Mouse (Mus musculus) gastrocnemius, postnatal 25 days (tissue): Measurements from ENCODE around the gene Syngap1. TPM values are rescaled to one million over a fixed set of nuclear protein-coding genes. Genes with fewer than 3 reads are reported as not detected.

Experiments
- DNase-seq: peaks from one replicate; pipeline ENCODE4 v3.0.0; 2022
- total RNA-seq, 2 experiments: library from RNA; stranded (reverse); gene quantifications; 1 replicate in 1 of 2; 2 replicates in 1 of 2; pipeline ENCODE4 v1.2.3; 2021

The Syngap1 gene
- total RNA-seq, 2 experiments from 2014 or later = 2.7 to 4.7 TPM

DNA sequence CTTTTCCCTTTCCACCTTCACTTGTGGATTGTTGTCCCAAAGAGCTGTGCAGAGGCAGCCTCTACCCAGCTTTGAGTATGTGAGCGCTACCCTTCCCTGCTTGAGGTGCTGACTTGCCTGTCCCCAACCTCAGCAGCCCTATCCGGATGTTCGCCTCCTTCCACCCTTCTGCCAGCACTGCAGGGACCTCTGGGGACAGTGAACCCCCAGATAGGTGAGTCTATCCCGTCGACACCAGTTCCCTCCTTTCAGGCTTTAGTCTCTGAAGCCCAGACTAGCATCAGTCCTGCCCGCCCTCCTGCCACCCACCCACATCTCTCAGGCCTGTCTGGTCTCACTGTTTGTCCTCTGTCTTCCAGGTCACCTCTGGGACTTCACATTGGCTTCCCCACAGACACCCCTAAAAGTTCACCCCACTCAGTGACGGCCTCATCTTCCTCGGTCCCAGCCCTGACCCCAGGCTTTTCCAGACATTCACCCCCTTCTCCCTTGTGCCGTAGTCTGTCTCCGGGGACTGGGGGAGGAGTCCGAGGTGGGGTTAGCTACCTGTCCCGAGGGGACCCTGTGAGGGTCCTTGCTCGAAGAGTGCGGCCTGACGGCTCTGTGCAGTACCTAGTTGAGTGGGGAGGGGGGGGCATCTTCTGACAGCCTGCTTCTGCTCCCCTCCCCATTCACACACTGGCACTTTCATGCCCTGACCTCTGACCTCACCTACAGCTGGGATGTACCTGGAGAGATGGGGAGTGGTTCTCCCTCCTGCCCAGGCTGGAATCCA, 3.9 kb upstream of the Syngap1 start:
- no peak for DNase-seq

DNA sequence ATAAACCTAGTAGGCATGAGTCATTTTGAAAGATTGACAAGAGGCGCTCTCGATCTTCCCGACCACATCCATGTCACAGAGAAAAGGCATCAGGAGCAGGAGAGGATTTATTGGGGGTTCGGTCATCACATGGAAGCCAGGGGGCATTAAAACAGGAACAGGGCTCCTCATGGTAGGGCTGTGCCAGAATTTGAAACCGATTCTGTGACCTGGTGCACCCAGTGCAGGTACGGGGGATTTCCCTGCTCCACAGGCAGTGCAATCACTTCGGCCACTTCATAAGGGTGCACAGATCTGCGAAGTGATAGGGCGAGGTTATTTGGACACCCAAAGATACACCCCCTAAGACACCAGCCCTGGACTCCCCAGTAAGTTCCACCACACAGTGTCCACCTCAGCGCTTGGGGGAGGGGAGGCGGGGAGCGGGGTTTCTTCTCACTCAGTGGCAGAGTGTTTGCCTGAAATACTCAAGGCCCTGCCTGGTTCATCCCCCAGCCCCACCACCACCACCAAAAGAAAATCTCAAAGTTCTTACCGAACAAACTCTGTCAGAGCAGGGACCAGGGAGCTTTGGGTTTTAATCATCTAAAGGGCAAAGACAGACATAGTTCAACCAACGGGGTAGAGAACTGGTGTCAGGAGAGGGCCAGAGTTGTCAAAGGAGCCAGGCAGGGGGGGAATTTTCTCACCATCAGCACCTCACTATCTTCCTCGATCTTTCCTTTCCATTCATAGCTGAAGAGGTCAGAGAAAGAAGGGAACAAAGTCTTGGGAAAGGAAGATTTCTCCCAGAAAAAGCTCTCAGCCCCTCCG, 3.0 kb upstream of the Syngap1 start:
- no peak for DNase-seq

DNA sequence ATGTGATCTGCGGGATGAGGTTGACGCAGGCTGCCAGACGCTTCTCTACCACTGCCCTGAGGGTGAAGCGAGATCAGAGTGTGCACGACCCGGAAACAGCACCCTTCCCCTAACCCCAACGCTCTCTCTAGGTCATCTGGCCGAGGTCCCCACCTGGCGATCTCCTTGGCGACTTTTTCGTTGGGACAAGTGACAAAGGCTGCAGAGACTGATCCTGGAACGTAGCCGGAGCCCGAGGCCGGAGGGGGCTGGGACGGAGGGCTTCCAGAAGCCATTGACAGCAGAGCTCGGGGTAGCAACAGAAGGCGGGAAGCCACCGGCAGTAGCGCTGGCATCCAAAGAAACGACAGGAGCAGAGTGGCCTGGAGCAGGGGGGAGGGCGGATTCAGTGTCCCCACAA, 2.3 kb upstream of the Syngap1 start:
- DNase-seq = no peak

DNA sequence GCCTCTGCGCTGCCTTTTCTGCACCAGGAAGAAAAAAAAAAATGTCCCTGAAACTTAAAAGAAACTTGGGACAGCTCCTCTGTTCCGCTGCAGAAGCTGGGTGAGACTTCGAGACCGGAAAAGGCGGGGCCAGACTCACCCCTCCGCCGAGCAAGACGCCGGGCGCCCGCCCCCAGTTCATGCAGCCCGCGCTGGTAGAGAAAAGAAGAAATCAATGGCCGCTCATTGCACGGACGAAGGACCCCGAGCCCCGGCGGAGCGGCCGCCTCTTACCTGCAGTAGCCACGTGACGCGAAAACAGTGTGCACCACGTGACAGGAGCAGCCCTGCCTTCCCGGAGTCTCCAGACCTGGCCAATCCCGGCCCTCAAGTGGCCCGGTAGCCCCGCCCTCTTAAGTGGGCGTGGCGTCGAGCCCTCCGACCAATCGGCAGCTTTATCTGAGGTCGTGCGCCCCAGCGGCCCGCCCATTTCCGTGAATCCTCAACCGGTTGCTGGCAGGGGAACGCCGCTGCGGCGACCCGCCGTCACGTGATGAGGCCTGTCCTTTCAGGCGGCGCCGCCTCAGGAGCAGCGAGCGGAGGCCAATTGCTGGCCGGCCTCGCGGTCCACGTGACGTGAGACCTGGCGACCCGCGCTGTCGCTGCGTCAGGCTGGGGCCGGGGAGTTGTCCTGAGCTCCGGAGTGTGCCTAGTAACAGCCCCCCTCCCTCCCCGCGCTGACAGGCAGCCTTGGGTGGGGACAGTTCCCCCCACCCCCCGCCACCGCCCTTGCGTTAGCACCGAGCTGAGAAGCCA, 1.7 kb upstream of the Syngap1 start, which contains the start of gene Cuta:
TSS of gene Cuta (minus strand) at position 392 of the 795 bp plus-strand sequence.
- DNase-seq = peak; percentile 100

DNA sequence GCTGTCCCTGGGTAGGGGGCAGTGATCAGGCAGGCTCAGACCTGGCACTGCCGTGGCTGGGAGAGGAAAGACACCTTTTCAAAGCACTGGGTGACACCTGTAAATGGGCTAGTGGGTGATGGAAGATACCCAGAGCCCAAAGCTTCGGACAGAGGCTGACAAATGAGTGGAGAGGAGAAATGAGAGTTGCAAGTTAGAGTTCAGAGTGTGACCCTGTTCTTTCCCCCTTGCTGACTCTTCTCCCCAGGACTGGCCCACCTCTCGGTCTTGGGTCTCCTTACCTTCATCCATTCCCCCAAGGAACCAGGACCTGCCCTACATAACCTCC, 1.1 kb upstream of the Syngap1 start:
- no peak for DNase-seq

DNA sequence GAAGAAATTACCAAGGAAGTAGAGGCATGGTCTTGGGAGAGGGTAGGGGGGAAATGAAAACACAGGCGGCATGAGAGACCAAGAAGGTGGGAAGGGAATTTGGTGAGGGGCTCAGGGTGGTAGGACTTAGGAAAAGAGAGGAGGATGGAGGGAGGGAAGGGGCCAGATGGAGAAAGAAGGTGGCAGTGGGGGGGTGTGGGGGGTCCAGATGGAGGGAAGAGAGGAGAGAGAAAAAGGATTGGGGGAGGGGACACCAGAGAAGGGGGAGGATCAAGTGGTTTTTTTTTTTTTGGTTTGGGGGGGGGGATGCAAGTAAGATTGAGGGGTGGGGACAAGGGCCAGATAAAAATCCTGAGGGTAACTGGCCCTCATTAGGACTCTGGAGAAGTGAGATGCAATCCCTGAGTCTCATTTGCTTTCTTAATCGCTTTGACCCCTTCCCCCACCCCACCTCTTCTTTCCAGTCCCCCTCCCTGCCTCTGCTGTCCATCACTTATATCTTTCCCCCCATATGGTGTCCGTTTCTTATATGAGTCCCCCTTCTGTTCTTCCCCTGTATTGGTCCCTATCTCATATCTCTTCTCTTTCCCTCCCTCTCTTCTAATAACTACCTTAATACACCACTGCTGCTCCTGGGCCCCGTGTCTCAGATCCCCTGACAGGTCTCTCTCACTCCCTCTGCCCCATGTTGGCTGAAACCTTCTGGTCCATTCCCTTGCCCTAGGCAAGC, 953 bp downstream of the Syngap1 start:
- DNase-seq = no peak

DNA sequence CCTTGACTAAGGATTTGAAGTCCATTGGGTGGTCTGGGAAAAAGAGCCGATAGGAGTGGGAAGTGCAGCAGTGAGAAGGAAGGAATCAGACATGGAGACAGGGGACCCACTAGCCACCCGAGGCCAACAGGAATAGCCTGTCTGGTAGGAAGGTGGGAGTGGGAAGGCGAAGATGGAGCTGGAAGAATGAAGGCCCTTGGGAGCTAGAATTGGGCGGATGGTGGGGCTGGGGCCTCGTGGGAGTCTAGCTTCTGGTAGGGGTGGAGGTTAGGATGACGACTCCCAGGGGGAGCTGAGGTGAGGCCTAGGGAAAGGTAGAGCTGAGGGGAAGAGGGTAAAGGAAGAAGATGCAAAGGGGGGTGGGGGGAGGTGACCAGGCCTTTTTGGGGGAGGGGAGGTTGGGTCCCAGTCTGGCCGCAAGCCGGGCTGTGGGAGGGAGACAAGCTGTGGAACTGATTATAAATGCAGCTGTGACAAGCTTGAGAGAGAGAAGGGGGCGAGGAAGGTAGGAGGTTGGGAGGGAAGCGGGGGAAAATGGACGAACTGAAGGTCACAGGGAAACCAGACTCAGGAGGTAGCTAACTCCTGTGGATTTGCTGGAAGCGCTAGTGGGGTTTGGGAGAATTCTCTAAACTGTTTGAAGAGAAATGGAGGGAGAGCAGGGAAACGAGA, 4.9 kb downstream of the Syngap1 start:
- DNase-seq = no peak

DNA sequence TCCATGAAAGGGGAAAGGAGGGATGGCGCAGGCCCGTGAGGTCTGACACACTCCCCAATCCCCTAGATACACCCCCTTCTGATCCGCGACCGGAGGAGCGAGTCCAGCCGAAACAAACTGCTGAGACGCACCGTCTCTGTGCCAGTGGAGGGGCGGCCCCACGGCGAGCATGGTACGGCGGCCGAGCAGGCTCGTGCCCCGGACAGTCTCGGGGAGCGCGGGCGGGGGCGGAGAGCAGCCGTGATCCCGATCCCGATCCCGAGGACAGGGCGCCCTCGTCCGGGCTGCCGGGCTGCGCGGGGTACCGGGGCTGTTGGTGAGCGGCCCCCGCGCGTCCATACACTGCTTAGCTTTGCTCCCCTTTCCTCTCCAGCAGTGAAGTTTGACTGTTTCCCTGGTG, 5.5 kb downstream of the Syngap1 start:
- peak; percentile 86 for DNase-seq

DNA sequence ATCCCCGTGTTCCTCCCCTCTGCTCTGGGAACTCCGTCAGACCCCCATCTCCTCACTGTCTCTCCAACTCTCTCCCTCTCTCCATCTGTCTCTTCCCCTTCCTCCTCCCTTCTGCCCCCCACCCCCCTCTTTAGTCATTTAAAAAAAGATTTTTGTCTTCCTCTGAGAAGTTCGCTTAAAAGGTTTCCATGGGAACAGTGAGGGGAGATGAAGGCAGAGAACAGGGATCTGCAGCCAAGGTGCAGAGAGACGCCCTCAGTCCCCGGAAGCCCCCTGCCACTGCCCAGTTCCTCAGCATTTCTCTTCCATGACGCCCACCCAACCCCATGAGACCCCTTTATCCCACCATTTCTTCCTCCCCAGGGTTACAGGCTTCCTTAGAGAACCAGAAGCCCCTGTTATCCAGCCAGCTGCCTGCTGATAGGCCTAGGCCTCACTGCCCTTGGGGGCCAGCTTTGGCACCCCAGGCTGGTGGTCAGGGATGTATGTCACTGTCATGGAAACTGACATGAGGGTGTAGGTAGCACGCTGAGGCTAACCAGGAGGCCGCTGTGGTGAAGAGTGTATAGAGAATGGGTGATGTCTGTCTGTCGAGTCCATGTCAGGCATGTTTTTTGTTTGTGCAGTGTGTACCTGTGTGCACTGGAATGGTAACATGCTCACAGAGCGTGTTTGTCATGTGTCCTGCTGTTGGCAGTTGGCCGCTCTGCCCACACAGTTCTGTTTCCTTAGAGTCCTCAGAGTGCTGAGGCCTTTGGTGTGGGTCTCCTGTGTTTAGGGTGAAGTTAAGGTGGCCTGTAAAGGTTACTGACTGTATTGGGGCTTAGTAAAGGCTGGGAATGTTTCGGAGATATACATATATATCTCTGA, 6.4 kb downstream of the Syngap1 start:
- DNase-seq = no peak

DNA sequence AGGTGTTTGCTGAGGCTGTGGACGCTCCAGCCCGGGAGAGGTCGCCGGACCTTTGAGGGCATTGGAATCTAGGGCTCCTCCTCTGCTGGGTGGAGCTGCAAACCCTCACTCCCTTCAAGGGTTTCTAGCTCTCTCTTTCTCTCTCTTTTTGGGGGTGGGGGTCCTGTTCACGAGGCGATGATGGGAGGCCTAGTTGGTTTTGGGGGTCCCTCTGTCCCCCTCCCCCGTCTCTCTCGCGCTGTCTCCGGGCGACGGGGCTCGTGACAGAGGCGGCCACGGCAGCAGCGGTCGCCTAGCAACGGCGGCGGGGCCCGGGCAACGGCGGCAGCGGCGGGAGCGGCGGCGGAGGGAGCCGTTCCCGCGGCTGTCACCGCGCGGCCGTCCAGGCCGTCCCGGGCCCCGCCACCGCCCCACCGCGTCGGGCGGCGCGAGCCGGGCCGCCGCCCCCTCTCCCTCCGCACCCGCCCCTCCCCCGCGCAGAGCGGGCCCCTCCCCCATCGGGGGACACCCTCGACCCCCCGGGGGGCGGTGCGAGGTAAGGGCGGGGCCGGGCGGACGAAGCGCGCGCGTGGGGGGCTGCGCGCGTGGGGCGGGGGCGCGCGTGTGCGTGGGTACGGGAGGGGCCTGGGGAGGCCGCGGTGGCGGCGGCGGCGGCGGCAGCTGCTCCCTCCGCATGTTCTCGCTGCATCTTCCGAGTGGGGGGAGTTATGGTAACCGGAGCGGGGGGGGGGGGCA, 7.4 kb downstream of the Syngap1 start:
- DNase-seq = peak; percentile 38

DNA sequence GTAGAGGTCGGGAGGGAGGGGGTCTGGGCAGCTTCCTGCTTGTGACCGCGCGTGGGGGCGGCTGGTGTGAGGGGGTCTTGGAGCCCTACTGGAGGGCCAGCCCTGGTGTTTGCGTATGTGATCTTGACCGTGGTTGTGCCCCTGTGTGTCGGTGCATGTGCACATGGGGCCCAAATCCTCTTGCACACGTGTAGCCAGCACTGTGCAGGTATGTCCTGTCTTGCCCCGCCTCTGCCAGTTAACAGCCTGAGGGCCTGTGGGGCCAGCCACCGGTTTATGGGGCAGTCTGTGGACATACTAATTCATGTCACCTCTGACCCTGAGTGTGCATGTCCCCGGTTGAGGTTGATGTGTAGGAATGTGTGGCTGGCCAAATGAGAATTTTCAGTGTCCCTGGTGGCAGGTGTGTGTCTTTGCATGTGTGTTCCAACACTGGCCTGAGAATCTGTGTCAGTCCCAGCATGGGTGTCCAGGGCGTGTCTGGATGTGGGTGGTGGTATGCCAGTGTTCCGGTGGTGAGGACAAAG, 8.1 kb downstream of the Syngap1 start:
- no peak for DNase-seq

DNA sequence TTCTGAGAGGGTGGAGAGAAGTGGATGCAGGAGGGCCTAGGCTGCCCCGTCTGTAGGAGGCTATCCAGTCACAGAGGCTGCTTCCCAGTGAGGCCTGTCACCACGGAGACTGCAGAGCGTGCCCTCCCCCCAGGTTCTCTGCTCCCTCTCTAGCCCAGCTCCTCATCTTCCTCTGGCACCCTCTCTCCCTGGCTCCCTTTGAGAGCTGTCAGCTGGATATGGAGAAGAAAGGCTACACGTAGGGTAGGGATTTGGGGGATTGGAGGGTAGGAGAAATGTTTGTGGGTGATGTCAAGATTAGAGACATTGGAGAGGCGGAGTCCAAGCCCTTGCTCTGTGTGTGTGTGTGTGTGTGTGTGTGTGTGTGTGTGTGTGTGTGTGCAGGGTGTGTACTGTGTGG, 8.8 kb downstream of the Syngap1 start:
- DNase-seq = no peak

DNA sequence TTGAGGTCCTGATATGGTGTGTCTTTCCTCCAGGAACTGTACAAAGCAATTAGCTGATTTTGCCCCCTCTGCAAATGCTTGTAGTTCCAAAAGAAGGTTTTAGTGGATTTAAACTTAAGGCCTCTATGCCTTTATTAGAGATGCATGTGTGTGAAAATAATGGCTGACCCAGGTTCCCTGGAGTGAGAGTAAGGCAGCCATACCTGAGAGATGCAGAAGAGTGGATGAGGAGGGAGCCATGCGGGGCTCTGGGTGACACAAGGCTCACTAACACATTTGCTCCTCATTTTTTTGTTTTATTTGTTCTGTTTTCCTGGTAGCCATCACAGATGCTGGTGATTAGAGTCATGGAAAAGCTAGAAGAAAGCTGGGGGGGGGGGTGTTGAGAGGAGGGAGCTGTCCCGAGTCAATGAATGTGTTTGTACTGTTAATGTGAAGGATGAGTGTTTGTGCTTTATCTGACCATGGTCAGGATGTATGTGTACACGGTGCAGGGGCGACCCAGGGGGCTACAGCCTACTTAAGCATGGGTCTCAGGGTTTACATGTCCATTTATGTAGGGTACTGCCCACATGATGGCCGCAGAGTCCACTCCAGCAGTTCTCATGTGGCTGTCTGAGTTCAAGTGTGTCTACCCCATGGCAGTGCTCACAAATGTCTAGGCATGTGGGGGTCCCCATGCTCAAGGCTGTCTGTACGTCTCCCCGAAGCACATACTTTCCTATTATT, 9.7 kb downstream of the Syngap1 start:
- no peak for DNase-seq

DNA sequence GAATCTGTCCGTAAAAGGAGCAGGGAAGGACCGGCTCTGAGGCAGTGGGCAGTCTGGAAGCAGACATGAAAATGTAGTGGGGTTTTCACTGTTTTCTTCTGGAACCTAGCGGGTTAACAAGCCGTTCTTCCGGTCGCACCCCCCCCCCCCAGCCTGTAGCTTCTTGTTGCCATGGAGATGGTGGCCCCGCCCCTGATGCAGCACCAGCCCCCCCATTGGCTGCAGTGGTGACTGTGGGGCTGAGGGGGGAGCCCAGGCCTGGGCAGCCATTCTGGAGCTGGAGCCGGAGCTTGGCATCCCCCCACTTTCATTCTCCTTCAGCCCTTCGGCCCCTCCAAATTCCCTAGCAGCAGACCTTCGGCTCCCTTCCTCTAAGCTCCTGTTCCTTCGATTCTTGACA, 10.4 kb downstream of the Syngap1 start:
- DNase-seq = peak; percentile 57

DNA sequence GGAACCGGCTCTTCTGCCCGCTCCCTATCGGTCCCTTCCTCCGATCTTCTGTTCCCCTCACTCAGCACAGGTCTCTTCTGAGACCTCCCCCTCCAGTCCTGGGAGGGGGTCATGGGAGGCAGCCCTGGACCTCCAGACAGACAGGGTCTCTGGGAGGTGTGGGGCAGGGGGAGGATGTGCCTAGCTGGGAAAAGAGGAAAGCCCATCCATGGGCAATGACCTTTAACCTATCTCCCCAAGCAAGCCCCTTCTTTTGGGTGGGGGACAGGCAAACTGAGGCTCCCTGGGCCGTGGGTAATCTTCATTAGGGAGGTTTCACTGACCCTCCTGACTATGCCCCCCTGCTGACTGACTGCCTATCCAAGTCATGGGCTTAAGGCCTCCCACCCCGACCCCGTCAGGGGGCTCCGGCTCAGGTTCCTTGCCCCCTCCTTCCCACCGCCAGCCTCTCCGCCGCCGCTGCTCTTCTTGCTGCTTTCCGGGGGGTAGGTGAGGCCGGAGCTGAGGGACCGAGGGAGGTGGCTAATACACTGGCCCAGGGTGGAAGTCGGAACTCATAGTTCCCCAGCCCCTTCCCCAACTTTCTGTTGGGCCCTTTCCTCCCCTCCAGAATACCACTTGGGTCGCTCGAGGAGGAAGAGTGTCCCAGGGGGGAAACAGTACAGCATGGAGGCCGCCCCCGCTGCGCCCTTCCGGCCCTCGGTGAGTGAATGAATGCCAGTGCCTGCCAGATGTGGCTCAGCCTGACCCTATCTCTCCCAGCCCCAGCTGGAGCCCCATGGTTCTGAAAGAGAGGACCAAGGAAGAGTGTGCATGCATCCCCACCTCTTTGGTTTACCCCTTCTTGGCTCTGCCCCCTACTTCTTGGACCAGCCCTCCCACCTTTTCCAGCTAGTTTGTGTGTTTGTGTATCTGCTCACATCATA, 11.2 kb downstream of the Syngap1 start:
- no peak for DNase-seq

DNA sequence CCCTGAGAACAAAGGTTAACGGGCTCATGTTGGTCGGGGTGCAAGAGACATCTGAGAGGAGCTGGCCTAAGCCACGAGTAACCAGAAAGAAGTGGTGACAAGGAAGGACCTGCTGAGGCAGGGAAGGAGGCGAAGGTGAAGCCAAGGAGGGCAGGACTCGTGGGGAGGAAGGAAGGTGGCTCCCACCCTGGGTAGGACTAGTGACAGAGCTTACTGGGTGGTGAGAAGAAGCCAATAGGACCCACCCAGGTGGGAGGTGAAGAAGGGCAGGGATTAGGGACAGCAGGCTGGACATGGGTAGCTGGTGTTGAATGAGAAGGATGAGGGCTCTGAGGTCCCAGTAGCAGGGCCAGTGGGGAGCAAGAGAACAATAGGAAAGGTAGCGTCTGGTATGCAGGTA, 12.1 kb downstream of the Syngap1 start:
- no peak for DNase-seq

DNA sequence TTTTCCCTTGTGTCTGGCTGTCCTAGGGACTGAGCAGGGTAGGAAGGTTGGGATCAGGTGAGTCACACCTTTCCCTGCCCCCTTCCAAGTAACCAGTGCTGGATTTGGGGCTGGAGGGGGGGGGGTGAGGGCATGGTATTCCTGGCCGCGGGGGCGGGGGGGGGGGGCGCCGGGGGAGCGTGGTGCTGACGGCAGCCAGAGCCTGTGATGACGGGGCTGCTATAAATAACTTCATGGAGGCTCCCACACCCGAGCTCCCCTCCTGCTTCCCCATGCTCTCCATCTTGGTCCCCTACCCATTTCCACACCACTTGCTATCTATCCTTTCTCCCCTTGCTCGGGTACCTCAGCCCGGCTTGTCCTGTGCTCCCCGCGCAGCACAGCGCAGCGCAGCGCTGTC, 12.7 kb downstream of the Syngap1 start:
- no peak for DNase-seq

DNA sequence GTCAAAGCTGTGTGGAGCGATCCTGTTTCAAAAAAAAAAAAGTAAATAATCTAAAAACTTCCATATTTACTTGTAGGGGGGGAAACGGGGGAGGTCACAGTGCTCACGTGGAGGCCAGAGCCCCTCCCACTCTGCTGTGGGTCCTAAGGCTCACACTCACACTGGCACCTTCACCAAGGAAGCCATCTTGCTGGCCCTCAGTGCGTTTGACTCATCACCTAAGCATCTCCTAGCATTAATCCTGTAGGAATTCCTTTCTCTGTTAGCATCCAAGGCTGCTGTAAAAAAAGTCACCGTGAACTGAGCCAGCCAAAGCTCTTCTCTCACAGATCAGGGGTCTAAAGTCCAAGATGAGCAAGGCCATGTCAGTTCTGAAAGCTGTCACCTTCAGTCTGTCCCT, 15.3 kb downstream of the Syngap1 start:
- no peak for DNase-seq
